28 mouse cellular contexts compared by ENCODE assay signal in the genomic region with DNA sequence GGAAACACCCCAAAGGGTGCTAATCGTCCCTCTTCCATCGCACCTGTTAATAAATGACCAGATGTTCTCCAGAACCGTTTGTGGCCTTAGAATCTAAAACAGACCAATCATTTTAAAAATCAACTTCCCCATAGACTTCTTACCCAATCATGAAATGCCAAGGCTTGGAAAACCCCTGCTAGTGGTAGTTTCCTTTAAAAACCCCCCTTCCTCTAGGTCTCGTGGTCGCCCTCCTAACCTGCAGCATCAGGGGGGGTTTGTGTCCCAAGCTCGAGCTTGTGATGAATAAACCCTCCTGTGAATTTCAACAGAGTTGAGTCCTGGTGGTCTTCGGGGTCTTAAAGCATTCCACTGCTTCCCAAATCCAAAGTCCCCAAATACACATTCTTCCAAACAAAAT. TPM values are rescaled to one million over a fixed set of nuclear protein-coding genes. Genes with fewer than 3 reads are reported as not detected.
"Had no signal": no experiment of that assay in that cellular context is flagged by ENCODE, and none has a peak within 500 bp of the region (broad histone marks: within the 10 kb centered on the region; RNA-seq: fewer than 3 reads in every experiment).

No protein-coding gene starts in this region.

- H3K4me1 ChIP-seq: limb, embryonic 12.5 days; limb, embryonic 15.5 days; liver, embryonic 13.5 days had no signal

- H3K27me3 ChIP-seq: limb, embryonic 12.5 days; limb, embryonic 15.5 days; liver, embryonic 13.5 days had no signal

- H3K9ac ChIP-seq: limb, embryonic 12.5 days; limb, embryonic 15.5 days; liver, embryonic 13.5 days had no signal

- H3K27ac ChIP-seq: kidney, postnatal 0 days; limb, embryonic 12.5 days; limb, embryonic 15.5 days; liver, embryonic 13.5 days; stomach, postnatal 0 days had no signal

- H3K36me3 ChIP-seq: limb, embryonic 12.5 days; limb, embryonic 15.5 days; liver, embryonic 13.5 days had no signal

- DNase-seq: kidney, adult 18-20 months; kidney, postnatal 36 days; left cerebral cortex, postnatal 4 days; liver, embryonic 13.5 days; lung, adult 2 months; lung, postnatal 14 days; lung, postnatal 4 days; midbrain, embryonic 14.5 days; thymus, adult 2 months; thymus, postnatal 14 days; thymus, postnatal 4 days had no signal

- H3K9me3 ChIP-seq: limb, embryonic 12.5 days; limb, embryonic 15.5 days; liver, embryonic 13.5 days had no signal

- H3K4me2 ChIP-seq: limb, embryonic 12.5 days; limb, embryonic 15.5 days; liver, embryonic 13.5 days; midbrain, embryonic 11.5 days had no signal

- H3K4me3 ChIP-seq: limb, embryonic 12.5 days; limb, embryonic 15.5 days; liver, embryonic 13.5 days had no signal

RNA-seq across cellular contexts. Expression of gene Adipoq, which starts 41.6 kb away (rescaled TPM):
- total RNA-seq: layer of hippocampus, adult 18-20 months; layer of hippocampus, postnatal 14 days; left cerebral cortex, adult 8-10 months; left cerebral cortex, postnatal 14 days; left cerebral cortex, postnatal 4 days; megakaryocyte progenitor cell, adult 5-6 weeks; megakaryocyte-erythroid progenitor cell, adult 5-6 weeks; midbrain, postnatal 0 days had no signal
- polyA plus RNA-seq: kidney, embryonic 14.5 days; limb, embryonic 12.5 days; limb, embryonic 15.5 days; liver, embryonic 13.5 days; liver, embryonic 16.5 days; midbrain, embryonic 11.5 days; midbrain, embryonic 14.5 days; midbrain, postnatal 0 days; neural tube, embryonic 11.5 days; neural tube, embryonic 14.5 days; stomach, embryonic 14.5 days; stomach, postnatal 0 days had no signal
